Mouse (Mus musculus) kidney, adult 8-10 months (tissue): ENCODE data around the gene Fbxo39.

Experiments used
- DNase-seq, 2 experiments: peaks; one replicate each; pipeline ENCODE4 v3.0.0; 2022

Fbxo39 gene

GRCm38 (mm10) chr11:72363523-72364240, 49.4 kb downstream of the Fbxo39 start:
- DNase-seq = no peak

- no peak for DNase-seq
Observed at GRCm38 (mm10) chr11:72364526-72364925, 50.3 kb downstream of the Fbxo39 start.

GRCm38 (mm10) chr11:72366126-72366525, 51.9 kb downstream of the Fbxo39 start:
- DNase-seq = no peak

- DNase-seq = no peak
Observed at GRCm38 (mm10) chr11:72367934-72368674, 53.9 kb downstream of the Fbxo39 start.
